Mouse (Mus musculus) heart, postnatal 0 days (tissue): ENCODE results near the gene Sgk1. TPM values are rescaled to one million over a fixed set of nuclear protein-coding genes. Genes with fewer than 3 reads are reported as not detected.

Experiments used
- ATAC-seq: fragments of 200-750 bp; cut with Nextera tagmentation; 2 replicates; pipeline ENCODE4 v1.8.0; 2017; ENCODE audit warnings: low read depth, moderate number of reproducible peaks, moderate library complexity; ENCODE audit not compliant: insufficient read depth
- DNase-seq: peaks from one replicate; pipeline ENCODE4 v3.0.0-alpha.2; 2016; ENCODE audit warnings: low spot score
- H3K27ac ChIP-seq: fragments of 300-500 bp; sonication (generic); 2 replicates; pipeline ENCODE4 v1.5.1; 2014; ENCODE audit warnings: low read depth, mild to moderate bottlenecking
- H3K27me3 ChIP-seq: fragments of 300-500 bp; sonication (generic); 2 replicates; pipeline ENCODE4 v1.6.1; 2014; ENCODE audit warnings: low read length, mixed read lengths; ENCODE audit not compliant: control insufficient read depth, insufficient read depth
- H3K36me3 ChIP-seq: fragments of 300-500 bp; sonication (generic); replicated peaks from 2 replicates; pipeline ENCODE4 v1.6.1; 2014; ENCODE audit warnings: low read length, mixed read lengths; ENCODE audit not compliant: control insufficient read depth, insufficient read depth
- H3K4me1 ChIP-seq: fragments of 300-500 bp; sonication (generic); 2 replicates; pipeline ENCODE4 v1.6.1; 2014; ENCODE audit warnings: antibody characterized with exemption; ENCODE audit not compliant: control insufficient read depth, insufficient read depth
- H3K4me2 ChIP-seq: fragments of 300-500 bp; sonication (generic); 2 replicates; pipeline ENCODE4 v1.6.1; 2014; ENCODE audit warnings: low read depth, mild to moderate bottlenecking, low read length, moderate library complexity
- H3K4me3 ChIP-seq: fragments of 300-500 bp; sonication (generic); 2 replicates; pipeline ENCODE4 v1.5.1; 2014; ENCODE audit warnings: low read depth, low read length
- H3K9ac ChIP-seq: fragments of 300-500 bp; sonication (generic); replicated peaks from 2 replicates; pipeline ENCODE4 v1.6.1; 2014; ENCODE audit warnings: low read depth, low read length, mixed read lengths
- H3K9me3 ChIP-seq: fragments of 300-500 bp; sonication (generic); replicated peaks from 2 replicates; pipeline ENCODE4 v1.6.1; 2016; ENCODE audit warnings: low read length; ENCODE audit not compliant: control insufficient read depth
- CTCF ChIP-seq: IDR thresholded peaks from 2 replicates; pipeline ENCODE4 v1.5.1; 2016; ENCODE audit warnings: antibody characterized with exemption, control low read depth, low read depth
- EP300 ChIP-seq: IDR thresholded peaks from 2 replicates; pipeline ENCODE4 v1.6.1; 2016; ENCODE audit warnings: antibody characterized with exemption, low read depth
- WGBS: fragments of 180-500 bp; shearing (Covaris S2); extraction: QIAGEN DNeasy Blood & Tissue Kit; methylation state at CpG from one replicate; pipeline ENCODE4 v1.1.7; 2014; 5-methylcytosine and 5-hydroxymethylcytosine counted together
- polyA plus RNA-seq: library from polyadenylated mRNA; unstranded; fragments of >200 nt; fragmentation: Nextera tagmentation; extraction: Ambion mirVana; gene quantifications from 2 replicates; pipeline ENCODE4 v1.2.1, GENCODE M21; 2015
- total RNA-seq: library from RNA; depleted of rRNA; stranded (reverse); fragments of >200 nt; gene quantifications from 2 replicates; pipeline ENCODE4 v1.2.3, GENCODE M21; 2014; ENCODE audit warnings: low replicate concordance

Sgk1 gene
- total and polyA plus RNA-seq, 2 experiments from 2014 or later: 35.8 to 134 TPM

DNA sequence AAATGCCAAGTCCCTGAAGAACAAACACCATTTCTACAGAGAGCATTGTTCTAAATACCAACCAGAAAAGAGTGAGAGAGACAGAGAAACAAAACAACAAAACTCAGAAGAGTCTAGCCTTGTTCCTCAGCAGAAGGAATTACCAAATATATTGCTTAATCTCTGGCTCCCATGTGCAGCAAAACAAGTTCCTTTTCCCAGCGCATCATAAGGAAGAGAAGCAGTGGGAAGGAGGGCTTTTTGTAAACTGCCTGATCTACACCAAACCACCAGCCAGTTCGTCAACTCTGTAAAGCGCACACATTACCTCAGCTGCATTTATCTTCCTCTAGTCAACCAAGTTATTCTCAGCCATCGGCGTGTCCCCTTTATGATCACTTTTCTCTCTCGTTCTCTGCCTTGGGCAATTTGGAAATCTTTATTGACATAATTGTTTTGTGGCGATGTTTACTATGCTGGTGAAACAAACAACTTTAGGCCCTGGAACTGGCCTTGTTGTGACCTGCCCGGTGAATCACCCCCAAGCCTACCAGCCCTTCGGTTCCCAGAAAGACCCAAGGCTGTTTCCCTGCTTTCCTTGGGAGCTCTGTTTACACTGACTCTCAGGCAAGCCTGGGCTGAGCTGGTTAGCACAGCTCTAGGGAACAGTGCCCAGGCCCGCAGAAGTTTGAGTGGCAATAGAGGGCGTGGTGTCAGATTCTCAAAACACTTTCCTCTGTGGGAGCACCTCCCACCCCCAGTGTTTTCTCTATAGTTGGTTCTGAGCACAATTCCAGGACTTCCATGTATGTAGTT is 34.8 kb upstream of the Sgk1 start:
- DNase-seq: no peak
- Histone ChIP-seq H3K27ac (no peak overlapping the region), H3K9ac (no peak overlapping the region), H3K9me3 (no peaks in the 10 kb centered on the region), H3K27me3 (no peaks in the 10 kb centered on the region), H3K4me2 (no peak overlapping the region), H3K4me3 (no peak overlapping the region), H3K36me3 (no peaks in the 10 kb centered on the region), H3K4me1 (no peaks in the 10 kb centered on the region)
- ATAC-seq: no peak
- TF ChIP-seq CTCF (no peak), EP300 (no peak)
- 86% methylated on average over 11 of the region's 11 CpGs for WGBS

- TF ChIP-seq EP300 (no peak), CTCF (no peak)
Measured at GRCm38 (mm10) chr10:21847931-21848670, 33.9 kb upstream of the Sgk1 start.

GRCm38 (mm10) chr10:21849251-21849650 is 32.7 kb upstream of the Sgk1 start:
- DNase-seq (no peak), ATAC-seq (no peak)
- Histone ChIP-seq H3K4me2 (no peak overlapping the region), H3K27ac (no peak overlapping the region), H3K27me3 (no peaks in the 10 kb centered on the region), H3K9ac (no peak overlapping the region), H3K36me3 (no peaks in the 10 kb centered on the region), H3K9me3 (no peaks in the 10 kb centered on the region), H3K4me1 (no peaks in the 10 kb centered on the region), H3K4me3 (no peak overlapping the region)
- TF ChIP-seq EP300: no peak
- 71% methylated on average over 8 of the region's 8 CpGs for WGBS

More at GRCm38 (mm10) chr10:21847931-21848670, 33.9 kb upstream of the Sgk1 start:
- no peak for ATAC-seq
- Histone ChIP-seq H3K9me3 (no peaks in the 10 kb centered on the region), H3K4me3 (no peak overlapping the region), H3K4me2 (no peak overlapping the region), H3K36me3 (no peaks in the 10 kb centered on the region), H3K9ac (no peak overlapping the region), H3K27me3 (no peaks in the 10 kb centered on the region), H3K4me1 (no peaks in the 10 kb centered on the region), H3K27ac (no peak overlapping the region)
- WGBS: 82% methylated on average over 16 of the region's 16 CpGs
- DNase-seq: no peak

DNA sequence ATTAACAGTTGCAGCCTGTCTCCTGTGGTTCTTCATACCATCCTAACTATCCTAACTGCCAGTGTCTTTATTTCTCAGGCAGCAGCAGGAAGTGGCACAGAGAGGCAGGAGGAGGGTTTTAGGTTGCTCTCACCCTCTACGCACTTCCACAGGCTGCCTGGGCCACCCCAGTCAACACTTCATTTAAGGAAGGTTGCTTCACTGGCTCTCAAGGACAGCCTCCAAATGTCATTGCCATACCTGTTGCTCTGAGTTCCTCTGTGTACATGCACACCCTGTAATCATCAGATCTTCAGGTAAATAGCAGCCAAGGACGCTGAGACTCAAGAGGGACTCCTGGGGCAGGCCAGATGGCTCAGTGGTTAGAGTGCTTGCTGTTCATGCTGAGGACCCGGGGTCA is 31.7 kb upstream of the Sgk1 start:
- Histone ChIP-seq H3K9ac (no peak overlapping the region), H3K9me3 (no peaks in the 10 kb centered on the region), H3K4me2 (no peak overlapping the region), H3K4me3 (no peak overlapping the region), H3K4me1 (no peaks in the 10 kb centered on the region), H3K27ac (no peak overlapping the region), H3K36me3 (no peaks in the 10 kb centered on the region), H3K27me3 (no peaks in the 10 kb centered on the region)
- no peak for TF ChIP-seq EP300
- no peak for TF ChIP-seq CTCF
- no peak for ATAC-seq
- DNase-seq: no peak
- 78% methylated on average over 3 of the region's 3 CpGs for WGBS

DNA sequence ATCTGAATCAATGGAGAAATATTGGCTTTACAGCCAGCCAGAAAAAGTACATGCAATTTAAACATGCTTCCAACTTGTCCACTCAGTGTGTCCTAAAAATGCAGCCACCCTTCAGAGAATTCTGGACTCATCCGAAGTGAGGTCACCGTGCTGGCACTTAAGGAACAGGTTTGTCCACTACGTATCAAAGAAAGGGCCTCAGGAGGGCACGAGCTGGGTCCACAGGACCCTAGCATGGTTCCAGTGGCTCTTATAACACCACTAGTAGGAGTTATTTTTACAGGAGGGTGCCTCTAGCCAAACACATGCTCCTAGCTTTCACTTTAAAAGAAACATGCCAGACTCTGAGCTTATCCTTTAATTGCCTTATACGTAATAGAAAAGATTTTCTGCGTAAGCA is 28.9 kb upstream of the Sgk1 start:
- no peaks in the 10 kb centered on the region for H3K4me1 ChIP-seq
- ATAC-seq: no peak

More for the DNA sequence above, 28.9 kb upstream of the Sgk1 start:
- TF ChIP-seq EP300 (no peak), CTCF (no peak)
- H3K4me2 ChIP-seq: no peak overlapping the region
- no peak overlapping the region for H3K9ac ChIP-seq
- H3K36me3 ChIP-seq: no peaks in the 10 kb centered on the region
- no peak overlapping the region for H3K27ac ChIP-seq
- H3K9me3 ChIP-seq: no peaks in the 10 kb centered on the region
- H3K27me3 ChIP-seq: no peaks in the 10 kb centered on the region
- 77% methylated on average over 6 of the region's 6 CpGs for whole genome bisulfite sequencing
- no peak for DNase-seq
- H3K4me3 ChIP-seq: no peak overlapping the region
